Mouse (Mus musculus) heart, adult 9 months (tissue): ENCODE data around the gene Tmem255a.

Experiments
- DNase-seq, 2 experiments: peaks; one replicate each; pipeline ENCODE4 v3.0.0; 2022; ENCODE audit warnings: low spot score in 2 of 2

Gene Tmem255a

GRCm38 (mm10) chrX:38251851-38252571, at the start of gene Tmem255a:
Tmem255a (minus strand) TSS chrX:38252439.
- DNase-seq: peak; percentile 2 to 10

GRCm38 (mm10) chrX:38259610-38260009, 7.4 kb upstream of the Tmem255a start:
- no peak for DNase-seq

GRCm38 (mm10) chrX:38250352-38250950, 1.8 kb downstream of the Tmem255a start:
- DNase-seq: no peak

GRCm38 (mm10) chrX:38249640-38250351, 2.4 kb downstream of the Tmem255a start:
- no peak for DNase-seq

- DNase-seq: no peak
Measured at GRCm38 (mm10) chrX:38247601-38248000, 4.6 kb downstream of the Tmem255a start.

GRCm38 (mm10) chrX:38247108-38247507, 5.1 kb downstream of the Tmem255a start:
- no peak for DNase-seq

- DNase-seq: no peak
Measured at GRCm38 (mm10) chrX:38237731-38238130, 14.5 kb downstream of the Tmem255a start.

GRCm38 (mm10) chrX:38229888-38230287, 22.4 kb downstream of the Tmem255a start:
- no peak for DNase-seq

- DNase-seq: no peak
Measured at GRCm38 (mm10) chrX:38222757-38223156, 29.5 kb downstream of the Tmem255a start.

GRCm38 (mm10) chrX:38217676-38217991, 34.6 kb downstream of the Tmem255a start:
- DNase-seq: no peak

- DNase-seq: no peak
Measured at GRCm38 (mm10) chrX:38216986-38217675, 35.1 kb downstream of the Tmem255a start.

- no peak for DNase-seq
Measured at GRCm38 (mm10) chrX:38207392-38207791, 44.8 kb downstream of the Tmem255a start.

- DNase-seq: no peak
Measured at GRCm38 (mm10) chrX:38201816-38202215, 50.4 kb downstream of the Tmem255a start.

- DNase-seq: no peak
Measured at GRCm38 (mm10) chrX:38190458-38190764, 61.8 kb downstream of the Tmem255a start.

- DNase-seq: peak; percentile 69 to 82
Measured at GRCm38 (mm10) chrX:38189552-38190457, 62.4 kb downstream of the Tmem255a start, which contains the start of gene Zbtb33. Zbtb33 (plus strand) TSS chrX:38189793.

GRCm38 (mm10) chrX:38185520-38185919, 66.7 kb downstream of the Tmem255a start:
- no peak for DNase-seq

- peak in 1 of 2 experiments; percentile 35 for DNase-seq
Measured at GRCm38 (mm10) chrX:38181608-38182258, 70.5 kb downstream of the Tmem255a start.

GRCm38 (mm10) chrX:38180656-38181607, 71.3 kb downstream of the Tmem255a start:
- DNase-seq: peak in 1 of 2 experiments; percentile 1

GRCm38 (mm10) chrX:38179891-38180310, 72.3 kb downstream of the Tmem255a start:
- peak; percentile 53 to 62 for DNase-seq

- no peak for DNase-seq
Measured at GRCm38 (mm10) chrX:38166592-38166991, 85.6 kb downstream of the Tmem255a start.
